Mouse (Mus musculus) hindbrain, embryonic 15.5 days (tissue): ENCODE data around the gene Pla2g6. TPM values are rescaled to one million over a fixed set of nuclear protein-coding genes. Genes with fewer than 3 reads are reported as not detected.

Experiments used
- ATAC-seq: fragments of 200-750 bp; cut with Nextera tagmentation; 2 replicates; pipeline ENCODE4 v1.8.0; 2017; ENCODE audit warnings: low read depth, moderate number of reproducible peaks, moderate TSS enrichment; ENCODE audit not compliant: low FRiP score
- H3K27ac ChIP-seq: fragments of 300-500 bp; sonication (generic); replicated peaks from 2 replicates; pipeline ENCODE4 v1.5.1; 2015; ENCODE audit warnings: mild to moderate bottlenecking, inconsistent platforms
- H3K27me3 ChIP-seq: fragments of 300-500 bp; sonication (generic); 2 replicates; pipeline ENCODE4 v1.6.1; 2015; ENCODE audit warnings: control low read depth, inconsistent platforms
- H3K36me3 ChIP-seq: fragments of 300-500 bp; sonication (generic); 2 replicates; pipeline ENCODE4 v1.6.1; 2015; ENCODE audit warnings: control low read depth, inconsistent platforms
- H3K4me1 ChIP-seq: fragments of 300-500 bp; sonication (generic); replicated peaks from 2 replicates; pipeline ENCODE4 v1.6.1; 2015; ENCODE audit warnings: control low read depth, inconsistent platforms
- H3K4me2 ChIP-seq: fragments of 300-500 bp; sonication (generic); 2 replicates; pipeline ENCODE4 v1.6.1; 2015; ENCODE audit warnings: moderate library complexity, mild to moderate bottlenecking, inconsistent platforms
- H3K4me3 ChIP-seq: fragments of 300-500 bp; sonication (generic); 2 replicates; pipeline ENCODE4 v1.5.1; 2015; ENCODE audit warnings: mild to moderate bottlenecking, inconsistent platforms
- H3K9ac ChIP-seq: fragments of 300-500 bp; sonication (generic); 2 replicates; pipeline ENCODE4 v1.6.1; 2015; ENCODE audit warnings: inconsistent platforms
- H3K9me3 ChIP-seq: fragments of 300-500 bp; sonication (generic); 2 replicates; pipeline ENCODE4 v1.6.1; 2016; ENCODE audit warnings: control low read depth, inconsistent platforms
- WGBS: fragments of 180-500 bp; shearing (Covaris S2); methylation state at CpG from one replicate; pipeline ENCODE4 v1.1.7; 2015; 5-methylcytosine and 5-hydroxymethylcytosine counted together
- polyA plus RNA-seq: library from polyadenylated mRNA; unstranded; fragments of >200 nt; fragmentation: Nextera tagmentation; extraction: Ambion mirVana; gene quantifications from 2 replicates; pipeline ENCODE4 v1.2.1, GENCODE M21; 2015

Pla2g6 gene
- polyA plus RNA-seq, 1 experiment from 2014 or later = 32.5 TPM

- no peak overlapping the region for H3K9ac ChIP-seq
- no peaks in the 10 kb centered on the region; the same call in 1 of the 2 replicates for H3K36me3 ChIP-seq
- H3K9me3 ChIP-seq = no peaks in the 10 kb centered on the region
- no peak for ATAC-seq
- H3K4me1 ChIP-seq = no peaks in the 10 kb centered on the region
- H3K4me2 ChIP-seq = no peak overlapping the region
- WGBS = 74% methylated on average over 23 of the region's 23 CpGs
- H3K27me3 ChIP-seq = no peaks in the 10 kb centered on the region
- no peak overlapping the region for H3K27ac ChIP-seq
- H3K4me3 ChIP-seq = no peak overlapping the region
Observed at GRCm38 (mm10) chr15:79306043-79306637, 22.1 kb downstream of the Pla2g6 start.

GRCm38 (mm10) chr15:79304832-79305231 is 23.4 kb downstream of the Pla2g6 start:
- ATAC-seq = no peak
- H3K4me2 ChIP-seq = no peak overlapping the region
- no peaks in the 10 kb centered on the region for H3K9me3 ChIP-seq
- H3K36me3 ChIP-seq = no peaks in the 10 kb centered on the region
- no peak overlapping the region for H3K27ac ChIP-seq
- H3K27me3 ChIP-seq = no peaks in the 10 kb centered on the region
- 55% methylated on average over 5 of the region's 5 CpGs for WGBS
- H3K4me3 ChIP-seq = no peak overlapping the region
- H3K4me1 ChIP-seq = no peaks in the 10 kb centered on the region
- no peak overlapping the region for H3K9ac ChIP-seq

- H3K9ac ChIP-seq = no peak overlapping the region
- ATAC-seq = no peak
Observed at GRCm38 (mm10) chr15:79303725-79304124, 24.5 kb downstream of the Pla2g6 start.

GRCm38 (mm10) chr15:79299563-79300155 is 28.5 kb downstream of the Pla2g6 start:
- H3K9me3 ChIP-seq = no peaks in the 10 kb centered on the region
- H3K4me2 ChIP-seq = no peak overlapping the region
- H3K9ac ChIP-seq = no peak overlapping the region
- 81% methylated on average over 2 of the region's 2 CpGs for WGBS
- H3K27ac ChIP-seq = no peak overlapping the region
- H3K4me1 ChIP-seq = no peaks in the 10 kb centered on the region
- H3K4me3 ChIP-seq = no peak overlapping the region
- no peaks in the 10 kb centered on the region for H3K36me3 ChIP-seq
- ATAC-seq = no peak
- H3K27me3 ChIP-seq = no peaks in the 10 kb centered on the region

More at GRCm38 (mm10) chr15:79303725-79304124, 24.5 kb downstream of the Pla2g6 start:
- Histone ChIP-seq H3K4me2 (no peak overlapping the region), H3K36me3 (no peaks in the 10 kb centered on the region), H3K27ac (no peak overlapping the region), H3K9me3 (no peaks in the 10 kb centered on the region), H3K4me3 (no peak overlapping the region), H3K4me1 (no peaks in the 10 kb centered on the region), H3K27me3 (no peaks in the 10 kb centered on the region)
- WGBS = 89% methylated on average over 8 of the region's 8 CpGs

- no peak overlapping the region for H3K9ac ChIP-seq
- H3K27ac ChIP-seq = no peak overlapping the region
- H3K4me3 ChIP-seq = no peak overlapping the region
- H3K4me1 ChIP-seq = no peaks in the 10 kb centered on the region
- H3K27me3 ChIP-seq = no peaks in the 10 kb centered on the region
- ATAC-seq = no peak
- H3K9me3 ChIP-seq = no peaks in the 10 kb centered on the region
- H3K36me3 ChIP-seq = no peaks in the 10 kb centered on the region
- no peak overlapping the region for H3K4me2 ChIP-seq
- WGBS = 86% methylated on average over 6 of the region's 6 CpGs
Observed at GRCm38 (mm10) chr15:79298553-79298952, 29.6 kb downstream of the Pla2g6 start.

- no peaks in the 10 kb centered on the region for H3K36me3 ChIP-seq
- H3K27ac ChIP-seq = no peak overlapping the region
- no peaks in the 10 kb centered on the region for H3K27me3 ChIP-seq
- 90% methylated on average over 9 of the region's 9 CpGs for WGBS
- no peak overlapping the region for H3K4me3 ChIP-seq
- no peak overlapping the region for H3K9ac ChIP-seq
- ATAC-seq = no peak
- H3K4me2 ChIP-seq = no peak overlapping the region
- H3K9me3 ChIP-seq = no peaks in the 10 kb centered on the region
- no peaks in the 10 kb centered on the region for H3K4me1 ChIP-seq
Observed at GRCm38 (mm10) chr15:79292779-79293178, 35.4 kb downstream of the Pla2g6 start.

GRCm38 (mm10) chr15:79290340-79290739 is 37.9 kb downstream of the Pla2g6 start:
- no peaks in the 10 kb centered on the region for H3K27me3 ChIP-seq
- no peaks in the 10 kb centered on the region for H3K4me1 ChIP-seq
- no peaks in the 10 kb centered on the region for H3K36me3 ChIP-seq
- 76% methylated on average over 3 of the region's 3 CpGs for WGBS
- H3K4me3 ChIP-seq = no peak overlapping the region
- H3K27ac ChIP-seq = no peak overlapping the region
- ATAC-seq = no peak
- no peak overlapping the region for H3K4me2 ChIP-seq
- H3K9ac ChIP-seq = no peak overlapping the region
- H3K9me3 ChIP-seq = no peaks in the 10 kb centered on the region

GRCm38 (mm10) chr15:79289441-79289840 is 38.7 kb downstream of the Pla2g6 start:
- WGBS = 91% methylated on average over 12 of the region's 12 CpGs
- no peak for ATAC-seq
- Histone ChIP-seq H3K27me3 (no peaks in the 10 kb centered on the region), H3K4me3 (no peak overlapping the region), H3K27ac (no peak overlapping the region), H3K36me3 (no peaks in the 10 kb centered on the region), H3K4me2 (no peak overlapping the region), H3K9me3 (no peaks in the 10 kb centered on the region), H3K9ac (no peak overlapping the region), H3K4me1 (no peaks in the 10 kb centered on the region)

GRCm38 (mm10) chr15:79288387-79288786 is 39.8 kb downstream of the Pla2g6 start:
- Histone ChIP-seq H3K4me1 (no peaks in the 10 kb centered on the region), H3K27ac (no peak overlapping the region), H3K4me3 (no peak overlapping the region), H3K9me3 (no peaks in the 10 kb centered on the region), H3K9ac (no peak overlapping the region), H3K27me3 (no peaks in the 10 kb centered on the region), H3K36me3 (no peaks in the 10 kb centered on the region), H3K4me2 (no peak overlapping the region)
- WGBS = 88% methylated on average over 3 of the region's 3 CpGs
- ATAC-seq = no peak

- Histone ChIP-seq H3K9me3 (no peaks in the 10 kb centered on the region), H3K9ac (no peak overlapping the region), H3K27ac (no peak overlapping the region), H3K36me3 (no peaks in the 10 kb centered on the region), H3K4me1 (no peaks in the 10 kb centered on the region), H3K4me3 (no peak overlapping the region), H3K27me3 (no peaks in the 10 kb centered on the region), H3K4me2 (no peak overlapping the region)
- ATAC-seq = no peak
- WGBS = 94% methylated on average over 7 of the region's 7 CpGs
Observed at GRCm38 (mm10) chr15:79287091-79287490, 41.1 kb downstream of the Pla2g6 start.

GRCm38 (mm10) chr15:79286141-79286540 is 42.0 kb downstream of the Pla2g6 start:
- Histone ChIP-seq H3K4me1 (no peaks in the 10 kb centered on the region), H3K9ac (no peak overlapping the region), H3K9me3 (no peaks in the 10 kb centered on the region), H3K4me2 (no peak overlapping the region), H3K27me3 (no peaks in the 10 kb centered on the region), H3K36me3 (no peaks in the 10 kb centered on the region), H3K4me3 (no peak overlapping the region), H3K27ac (no peak overlapping the region)
- 87% methylated on average over 7 of the region's 7 CpGs for WGBS
- no peak for ATAC-seq

- ATAC-seq = no peak
- H3K4me2 ChIP-seq = no peak within 1 kb of the TSS
- H3K4me1 ChIP-seq = no peaks in the 10 kb centered on the region
- H3K9me3 ChIP-seq = no peaks in the 10 kb centered on the region
- no peak within 1 kb of the TSS for H3K4me3 ChIP-seq
- no peaks in the 10 kb centered on the region for H3K36me3 ChIP-seq
- 73% methylated on average over 9 of the region's 10 CpGs for WGBS
- H3K27me3 ChIP-seq = no peaks in the 10 kb centered on the region
- no peak within 1 kb of the TSS for H3K9ac ChIP-seq
- H3K27ac ChIP-seq = no peak within 1 kb of the TSS
Observed at GRCm38 (mm10) chr15:79285399-79285798, 42.8 kb downstream of the Pla2g6 start, which contains the start of gene Baiap2l2. TSS of gene Baiap2l2 (minus strand) at chr15:79285537.

GRCm38 (mm10) chr15:79283371-79283770 is 44.8 kb downstream of the Pla2g6 start:
- ATAC-seq = no peak
- WGBS = 84% methylated on average over 4 of the region's 4 CpGs
- no peaks in the 10 kb centered on the region for H3K9me3 ChIP-seq
- H3K4me1 ChIP-seq = no peaks in the 10 kb centered on the region
- H3K4me2 ChIP-seq = no peak overlapping the region
- H3K4me3 ChIP-seq = no peak overlapping the region
- H3K36me3 ChIP-seq = no peaks in the 10 kb centered on the region
- H3K27ac ChIP-seq = no peak overlapping the region
- H3K27me3 ChIP-seq = no peaks in the 10 kb centered on the region
- H3K9ac ChIP-seq = no peak overlapping the region
